Mouse (Mus musculus) lung, embryonic 14.5 days (tissue): Measurements from ENCODE around the gene Gcnt4. TPM values are rescaled to one million over a fixed set of nuclear protein-coding genes. Genes with fewer than 3 reads are reported as not detected.

Experiments
- ATAC-seq: fragments of 200-750 bp; cut with Nextera tagmentation; 2 replicates; pipeline ENCODE4 v1.8.0; 2017; ENCODE audit warnings: mild to moderate bottlenecking, moderate TSS enrichment, moderate library complexity; ENCODE audit not compliant: insufficient read depth
- DNase-seq: peaks from one replicate; pipeline ENCODE4 v3.0.0-alpha.2; 2015
- H3K27ac ChIP-seq: fragments of 300-500 bp; sonication (generic); 2 replicates; pipeline ENCODE4 v1.5.1; 2014; ENCODE audit warnings: low read depth, mild to moderate bottlenecking, moderate library complexity
- H3K27me3 ChIP-seq: fragments of 300-500 bp; sonication (generic); 2 replicates; pipeline ENCODE4 v1.6.1; 2014; ENCODE audit warnings: low read length, control low read depth; ENCODE audit not compliant: insufficient read depth
- H3K36me3 ChIP-seq: fragments of 300-500 bp; sonication (generic); 2 replicates; pipeline ENCODE4 v1.6.1; 2014; ENCODE audit warnings: control low read depth; ENCODE audit not compliant: insufficient read depth
- H3K4me1 ChIP-seq: fragments of 300-500 bp; sonication (generic); 2 replicates; pipeline ENCODE4 v1.6.1; 2014; ENCODE audit warnings: antibody characterized with exemption, control low read depth; ENCODE audit not compliant: insufficient read depth
- H3K4me2 ChIP-seq: fragments of 300-500 bp; sonication (generic); 2 replicates; pipeline ENCODE4 v1.6.1; 2014; ENCODE audit warnings: mild to moderate bottlenecking
- H3K4me3 ChIP-seq: fragments of 300-500 bp; sonication (generic); 2 replicates; pipeline ENCODE4 v1.5.1; 2014; ENCODE audit warnings: low read depth, low read length
- H3K9ac ChIP-seq: fragments of 300-500 bp; sonication (generic); 2 replicates; pipeline ENCODE4 v1.6.1; 2014
- H3K9me3 ChIP-seq: fragments of 300-500 bp; sonication (generic); 2 replicates; pipeline ENCODE4 v1.6.1; 2016; ENCODE audit warnings: low read depth, low read length, control low read depth
- CTCF ChIP-seq: IDR thresholded peaks from 2 replicates; pipeline ENCODE4 v1.5.1; 2016; ENCODE audit warnings: antibody characterized with exemption, low read depth
- WGBS: fragments of 180-500 bp; shearing (Covaris S2); extraction: QIAGEN DNeasy Blood & Tissue Kit; methylation state at CpG from one replicate; pipeline ENCODE4 v1.1.7; 2014; 5-methylcytosine and 5-hydroxymethylcytosine counted together
- polyA plus RNA-seq: library from polyadenylated mRNA; unstranded; fragments of >200 nt; fragmentation: Nextera tagmentation; extraction: Ambion mirVana; gene quantifications from 2 replicates; pipeline ENCODE4 v1.2.1, GENCODE M21; 2014

Gcnt4 gene
- polyA plus RNA-seq, 1 experiment from 2014 or later: 0.13 TPM

- H3K4me2 ChIP-seq: no peak overlapping the region
- no peak for DNase-seq
- TF ChIP-seq CTCF: no peak
- no peaks in the 10 kb centered on the region for H3K36me3 ChIP-seq
- H3K4me1 ChIP-seq: no peaks in the 10 kb centered on the region
- no peak for ATAC-seq
- H3K9me3 ChIP-seq: no peaks in the 10 kb centered on the region
- 77% methylated on average over 2 of the region's 2 CpGs for WGBS
- no peak overlapping the region for H3K27ac ChIP-seq
- H3K9ac ChIP-seq: no peak overlapping the region
- H3K27me3 ChIP-seq: no peaks in the 10 kb centered on the region
- no peak overlapping the region for H3K4me3 ChIP-seq
Measured at GRCm38 (mm10) chr13:96967822-96968221, 43.3 kb downstream of the Gcnt4 start.

GRCm38 (mm10) chr13:96971076-96971475 lies 46.6 kb downstream of the Gcnt4 start:
- no peaks in the 10 kb centered on the region for H3K36me3 ChIP-seq
- DNase-seq (no peak), ATAC-seq (no peak)
- H3K27ac ChIP-seq: no peak overlapping the region
- no peak for TF ChIP-seq CTCF
- WGBS: 71% methylated on average over 4 of the region's 4 CpGs
- H3K4me1 ChIP-seq: no peaks in the 10 kb centered on the region
- no peak overlapping the region for H3K9ac ChIP-seq
- no peak overlapping the region for H3K4me2 ChIP-seq
- no peak overlapping the region for H3K4me3 ChIP-seq
- no peaks in the 10 kb centered on the region for H3K9me3 ChIP-seq
- H3K27me3 ChIP-seq: no peaks in the 10 kb centered on the region

- no peak for DNase-seq
Measured at GRCm38 (mm10) chr13:96971861-96972282, 47.4 kb downstream of the Gcnt4 start.

GRCm38 (mm10) chr13:96973318-96973717 lies 48.8 kb downstream of the Gcnt4 start:
- no peak overlapping the region for H3K9ac ChIP-seq
- H3K36me3 ChIP-seq: no peaks in the 10 kb centered on the region
- no peak overlapping the region for H3K4me2 ChIP-seq
- 87% methylated on average over 4 of the region's 4 CpGs for WGBS
- no peak overlapping the region for H3K27ac ChIP-seq
- no peaks in the 10 kb centered on the region for H3K27me3 ChIP-seq
- H3K4me1 ChIP-seq: no peaks in the 10 kb centered on the region
- DNase-seq (no peak), ATAC-seq (no peak)
- TF ChIP-seq CTCF: no peak
- H3K9me3 ChIP-seq: no peaks in the 10 kb centered on the region
- no peak overlapping the region for H3K4me3 ChIP-seq

More at GRCm38 (mm10) chr13:96971861-96972282, 47.4 kb downstream of the Gcnt4 start:
- Histone ChIP-seq H3K4me2 (no peak overlapping the region), H3K4me3 (no peak overlapping the region), H3K4me1 (no peaks in the 10 kb centered on the region), H3K27ac (no peak overlapping the region), H3K9me3 (no peaks in the 10 kb centered on the region), H3K9ac (no peak overlapping the region), H3K36me3 (no peaks in the 10 kb centered on the region), H3K27me3 (no peaks in the 10 kb centered on the region)
- peak; percentile 58; the same call in 1 of the 2 replicates for ATAC-seq
- TF ChIP-seq CTCF: no peak
- WGBS: 44% methylated on average over 9 of the region's 9 CpGs

GRCm38 (mm10) chr13:96976986-96977595 lies 52.6 kb downstream of the Gcnt4 start:
- Histone ChIP-seq H3K27ac (no peak overlapping the region), H3K27me3 (no peaks in the 10 kb centered on the region), H3K9me3 (no peaks in the 10 kb centered on the region), H3K9ac (no peak overlapping the region), H3K36me3 (no peaks in the 10 kb centered on the region), H3K4me2 (no peak overlapping the region), H3K4me3 (no peak overlapping the region), H3K4me1 (no peaks in the 10 kb centered on the region)
- DNase-seq (no peak), ATAC-seq (no peak)
- no peak for TF ChIP-seq CTCF
- 83% methylated on average over 6 of the region's 6 CpGs for WGBS

- no peaks in the 10 kb centered on the region for H3K27me3 ChIP-seq
- TF ChIP-seq CTCF: no peak
- no peak overlapping the region for H3K9ac ChIP-seq
- H3K4me1 ChIP-seq: 0 out of 2 replicates have a peak, but pooled peaks cover 6% of the 10 kb centered on the region
- DNase-seq (no peak), ATAC-seq (no peak)
- H3K9me3 ChIP-seq: no peaks in the 10 kb centered on the region
- no peak overlapping the region for H3K4me3 ChIP-seq
- H3K4me2 ChIP-seq: no peak overlapping the region
- H3K36me3 ChIP-seq: no peaks in the 10 kb centered on the region
- no peak overlapping the region for H3K27ac ChIP-seq
Measured at GRCm38 (mm10) chr13:96980561-96980960, 56.1 kb downstream of the Gcnt4 start.

- Histone ChIP-seq H3K36me3 (no peaks in the 10 kb centered on the region), H3K27ac (no peak overlapping the region), H3K4me1 (0 out of 2 replicates have a peak, but pooled peaks cover 6% of the 10 kb centered on the region), H3K27me3 (no peaks in the 10 kb centered on the region), H3K9ac (no peak overlapping the region), H3K4me2 (peak overlapping the region; percentile 29), H3K9me3 (no peaks in the 10 kb centered on the region), H3K4me3 (no peak overlapping the region)
- ATAC-seq (no peak), DNase-seq (no peak)
- TF ChIP-seq CTCF: no peak
- 46% methylated on average over 26 of the region's 26 CpGs for WGBS
Measured at GRCm38 (mm10) chr13:96983251-96984126, 59.0 kb downstream of the Gcnt4 start.
